Mouse (Mus musculus) liver, adult 2 months (tissue): ENCODE measurements at regions not wholly inside any gene's neighbourhood (a gene's known extent, or its start where the extent isn't known, plus 50 kb on each side); places are given as distances from the start of the nearest gene placed in this dataset.

ENCODE experiments used
- CTCF ChIP-seq: fragments of 200-500 bp; IDR thresholded peaks from 2 replicates; pipeline ENCODE4 v1.5.1; 2011; ENCODE audit warnings: low read depth, low read length, control low read depth
- POLR2A ChIP-seq: fragments of 200-500 bp; IDR thresholded peaks from 2 replicates; pipeline ENCODE4 v1.6.1; 2011; ENCODE audit warnings: low read length, control low read depth; ENCODE audit not compliant: insufficient read depth; ENCODE audit errors: extremely low read depth

GRCm38 (mm10) chr3:17784587-17784986, 163.6 kb upstream of the Cypt12 start:
- no peak for TF ChIP-seq CTCF
- TF ChIP-seq POLR2A: no peak
